Mouse (Mus musculus): ENCODE results near the gene Acss1.

Acss1 gene

DNA sequence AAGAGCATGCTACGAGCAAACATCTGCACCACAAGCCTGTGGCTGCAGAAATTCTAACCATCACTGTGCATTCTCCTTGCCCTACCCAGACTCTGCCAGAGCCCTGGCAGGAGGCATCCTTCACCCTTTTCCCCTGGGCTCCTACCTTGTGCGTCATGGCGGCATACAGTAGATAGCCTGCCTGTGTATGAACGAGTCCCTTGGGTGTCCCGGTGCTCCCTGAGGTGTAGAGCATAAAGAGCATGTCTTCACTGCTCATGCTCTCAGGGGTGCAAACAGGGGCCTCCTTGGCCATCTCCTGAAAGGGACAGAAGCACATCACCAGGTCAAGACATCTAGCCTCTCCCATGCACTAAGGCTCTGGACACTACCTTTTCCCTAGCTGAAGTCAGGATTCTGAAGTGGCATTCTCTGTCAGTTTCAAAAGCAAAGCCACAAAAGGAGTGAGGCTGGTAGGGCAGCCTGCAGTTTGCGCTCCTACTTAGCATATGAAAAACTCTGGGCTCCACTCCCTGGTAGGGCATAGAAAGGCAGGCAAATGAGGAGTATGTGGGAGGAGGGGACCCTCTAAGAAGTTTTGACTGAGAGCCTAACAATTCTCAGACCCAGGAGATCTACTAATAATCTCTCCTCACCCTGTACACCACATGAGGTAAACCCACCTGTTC lies 30.5 kb downstream of the Acss1 start:
- DNase-seq = no peak

DNA sequence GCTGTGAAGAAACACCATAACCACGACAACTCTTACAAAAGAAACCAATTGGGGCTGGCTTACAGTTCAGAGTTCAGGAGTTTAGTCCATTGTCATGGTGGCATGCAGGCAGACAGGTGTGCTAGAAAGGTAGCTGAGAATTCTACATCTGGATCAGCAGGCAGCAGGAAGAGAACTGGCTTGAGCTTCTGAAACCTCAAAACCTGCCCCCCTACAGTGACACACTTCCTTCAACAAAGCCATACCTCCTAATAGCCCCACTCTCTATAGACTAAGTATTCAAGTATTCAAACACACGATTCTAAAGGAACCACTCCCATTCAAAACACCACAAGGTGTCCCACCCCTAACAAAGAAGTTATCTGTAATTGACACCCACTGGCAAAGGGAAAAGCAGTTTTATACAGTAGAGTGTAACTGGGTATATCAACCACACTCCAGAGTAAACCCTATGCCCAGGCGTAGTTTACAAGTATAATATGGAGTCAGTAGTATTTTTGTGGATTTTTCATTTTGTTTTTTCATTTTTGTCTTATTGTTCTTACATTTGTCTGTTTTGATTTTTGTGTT lies 32.3 kb downstream of the Acss1 start:
- DNase-seq = no peak

DNA sequence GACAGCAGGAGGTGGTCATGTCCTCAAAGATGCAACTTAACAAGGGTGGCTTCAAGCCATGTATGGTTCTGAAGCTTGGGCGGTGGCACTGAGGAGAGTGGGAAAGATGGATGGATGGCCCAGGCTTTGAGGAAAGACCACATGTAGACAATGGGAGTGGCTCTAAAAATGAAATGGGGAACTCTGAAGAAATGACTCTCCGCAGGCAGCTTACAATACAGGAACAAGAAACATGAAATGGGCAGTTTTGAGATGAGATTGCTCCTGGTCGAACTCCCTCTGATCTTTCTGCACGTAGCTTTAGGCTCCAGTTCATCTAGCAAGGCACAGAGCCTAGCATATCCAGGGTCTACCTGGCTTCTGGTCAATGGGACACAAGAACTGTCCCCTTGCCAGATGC lies 39.0 kb downstream of the Acss1 start:
- no peak for DNase-seq

DNA sequence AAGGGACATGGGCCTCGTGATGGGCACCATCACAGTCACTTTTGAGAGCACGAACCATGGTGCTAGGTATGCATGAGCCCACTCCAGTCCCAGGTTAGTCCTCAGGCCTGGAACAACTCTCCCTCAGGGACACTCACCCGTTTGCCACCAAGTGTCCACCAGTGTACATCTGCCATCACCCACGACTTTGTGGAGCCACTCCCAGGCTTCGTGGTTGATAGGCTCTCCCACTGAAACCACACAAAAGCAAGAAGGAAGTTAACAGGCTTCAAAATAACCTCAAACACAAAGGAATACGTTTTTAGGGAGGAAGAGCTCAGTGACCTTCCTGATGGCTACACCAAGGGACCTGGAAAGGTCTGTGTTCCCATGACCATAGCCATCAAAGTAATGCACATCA lies 41.2 kb downstream of the Acss1 start:
- DNase-seq = no peak

DNA sequence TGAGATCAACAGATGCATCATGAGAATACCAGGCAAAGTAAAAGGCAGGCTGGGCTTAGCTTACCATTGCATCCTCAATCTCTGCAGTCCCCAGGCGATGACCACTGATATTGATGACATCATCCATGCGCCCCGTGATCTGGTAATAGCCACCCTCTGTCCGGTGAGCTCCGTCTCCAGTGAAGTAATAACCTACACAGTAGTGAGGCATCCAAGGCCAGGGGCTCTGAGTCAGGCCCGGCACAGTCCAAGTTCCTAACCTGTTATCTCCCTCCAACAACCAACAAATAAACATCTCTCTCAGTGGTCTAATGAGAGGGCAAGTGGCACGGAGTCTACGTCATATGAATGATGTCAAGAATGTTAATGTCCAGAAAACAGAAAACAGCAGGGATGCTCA lies 43.4 kb downstream of the Acss1 start:
- no peak for DNase-seq

DNA sequence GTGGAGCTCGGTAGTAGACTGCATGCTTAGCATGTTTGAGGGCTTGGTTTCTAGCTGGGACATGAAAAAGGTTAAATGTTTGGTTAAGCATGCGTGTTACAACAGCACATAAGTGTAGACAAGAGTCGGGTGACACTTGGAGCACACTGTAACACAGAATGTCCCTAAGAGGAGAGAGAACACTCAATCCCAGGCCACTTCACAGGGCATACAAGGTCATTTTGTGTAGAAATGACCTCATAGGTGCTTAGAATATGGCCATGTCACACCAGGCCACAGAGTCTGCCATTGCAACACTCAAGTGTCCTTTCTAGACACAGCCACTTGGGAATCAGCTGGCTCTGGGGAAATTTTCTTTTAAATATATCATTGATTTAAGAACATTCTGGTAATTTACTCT lies 44.3 kb downstream of the Acss1 start:
- DNase-seq = no peak

DNA sequence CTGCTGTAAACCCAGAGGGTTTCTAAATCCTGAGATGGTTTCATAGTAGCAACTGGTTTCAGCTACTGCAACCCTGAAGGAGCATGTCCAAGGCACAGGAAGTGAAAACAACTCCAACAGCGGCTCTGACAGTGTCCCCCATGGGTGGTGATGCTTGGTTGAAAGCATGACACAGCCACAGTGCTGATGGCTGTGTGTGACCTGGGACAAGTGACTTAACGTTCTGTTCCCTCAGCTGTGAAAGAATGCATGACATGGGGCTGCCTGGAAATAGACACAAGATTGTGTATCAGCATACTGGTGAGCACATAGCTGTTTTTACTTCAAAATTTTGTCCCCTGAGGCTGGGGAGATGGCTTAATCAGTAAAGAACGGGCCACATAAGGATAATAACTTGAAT lies 46.6 kb downstream of the Acss1 start:
- no peak for DNase-seq

DNA sequence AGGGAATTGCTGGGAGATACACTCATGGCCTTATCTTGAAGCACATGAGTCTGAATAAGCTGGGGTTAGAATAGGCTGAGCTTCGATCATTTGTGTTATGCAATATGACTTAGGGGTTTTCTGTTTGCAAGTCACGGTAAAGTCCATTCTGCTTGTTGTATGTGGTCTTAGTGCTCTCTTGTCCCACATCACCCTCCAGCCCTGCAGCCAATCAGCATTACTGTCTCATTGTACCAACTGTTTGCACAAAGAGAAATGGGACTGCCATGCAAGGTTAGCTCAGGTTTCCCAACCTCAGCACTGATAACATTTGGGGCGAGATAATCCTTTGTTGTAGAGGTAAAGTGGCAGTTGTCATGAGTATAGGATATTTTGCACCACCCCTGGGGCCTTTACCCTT lies 58.2 kb downstream of the Acss1 start:
- no peak for DNase-seq

DNA sequence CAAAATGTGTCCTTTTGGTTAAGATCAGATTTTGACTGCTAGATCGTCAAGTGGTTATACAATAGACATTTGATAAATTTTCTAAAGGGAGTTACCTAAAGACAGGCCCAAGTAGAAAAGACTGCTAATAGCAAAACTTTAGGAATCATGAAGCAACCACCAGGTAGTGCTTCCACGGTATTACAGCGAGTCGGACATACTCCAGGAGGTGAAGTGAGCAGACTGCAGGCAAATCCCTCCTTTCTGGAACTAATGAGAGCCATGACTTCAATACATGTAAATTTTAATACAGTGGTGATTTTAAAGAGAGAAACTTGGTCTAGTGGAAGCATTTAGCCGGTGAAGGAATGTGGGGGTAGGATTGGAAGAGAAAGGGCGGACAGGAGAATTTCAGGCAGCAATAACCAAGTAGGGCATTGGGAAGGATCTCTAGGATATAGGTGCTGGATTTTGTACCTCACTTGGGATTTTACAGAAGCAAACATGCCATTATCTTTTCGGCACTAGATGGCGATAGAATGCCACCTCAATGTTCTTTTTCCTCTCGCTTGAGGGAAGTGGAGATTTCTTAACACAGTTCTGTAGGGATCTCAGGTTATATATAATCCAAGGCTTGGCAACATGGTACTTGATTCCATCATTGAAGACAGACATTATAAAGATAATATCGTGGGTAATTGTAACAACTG lies 59.3 kb downstream of the Acss1 start:
- DNase-seq = peak; percentile 48

DNA sequence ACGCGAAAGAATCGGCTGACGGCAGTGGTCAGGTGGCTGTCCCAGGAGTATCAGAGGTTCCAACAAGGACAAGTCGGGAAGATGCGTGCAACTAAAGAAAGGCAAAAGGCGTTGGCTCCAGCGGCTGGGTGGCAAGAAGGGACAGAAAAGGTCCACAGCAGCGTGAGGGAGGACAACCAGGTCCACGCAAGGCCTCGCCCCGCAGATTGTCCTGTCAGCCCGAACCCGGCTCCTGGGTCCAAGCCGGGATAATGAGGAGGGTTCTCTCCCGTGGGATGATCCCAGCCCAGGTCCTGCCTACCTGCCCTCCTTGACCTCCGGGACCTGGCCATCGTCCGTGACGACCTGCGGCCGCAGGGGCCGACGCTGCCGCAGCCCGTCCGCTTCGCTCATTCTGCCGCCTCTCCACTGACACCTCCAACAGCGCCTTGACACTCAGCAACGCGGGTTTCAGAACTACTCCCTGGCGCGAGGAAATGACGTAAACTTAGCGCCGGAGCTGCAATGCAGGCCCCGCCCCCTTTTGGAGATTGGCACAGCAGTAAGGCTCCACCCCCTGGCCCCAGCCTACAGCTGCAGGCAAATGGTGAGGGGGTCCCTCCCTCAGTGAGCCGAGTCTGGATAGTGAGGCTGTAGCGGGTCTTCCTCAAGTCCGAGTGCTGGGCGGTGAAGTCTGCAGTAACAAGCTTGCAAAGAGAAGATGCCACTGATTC lies 60.1 kb downstream of the Acss1 start, which contains the start of gene Apmap:
Gene Apmap, minus strand, starts transcription at position 481 of the 713 bp plus-strand sequence.
- peak; percentile 95 for DNase-seq

DNA sequence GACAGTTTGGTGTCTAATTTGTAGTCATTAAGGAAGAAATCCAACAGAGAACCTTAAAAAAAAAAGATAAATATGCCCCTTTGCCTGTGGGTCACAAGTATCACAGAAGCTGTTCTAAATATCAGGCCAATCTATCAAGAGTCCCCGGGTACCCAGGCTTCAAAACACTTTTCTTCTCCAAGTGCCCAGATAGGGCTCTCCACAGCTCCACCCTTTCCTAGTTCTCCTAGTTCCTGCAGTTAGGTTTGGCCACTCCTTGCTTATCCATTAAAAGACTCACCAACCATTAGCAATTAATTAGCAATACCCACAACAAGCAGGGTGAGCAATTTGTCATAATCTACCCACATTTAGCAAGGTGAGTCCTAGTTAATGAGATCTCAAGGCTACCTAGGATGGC lies 61.2 kb downstream of the Acss1 start:
- DNase-seq = no peak

DNA sequence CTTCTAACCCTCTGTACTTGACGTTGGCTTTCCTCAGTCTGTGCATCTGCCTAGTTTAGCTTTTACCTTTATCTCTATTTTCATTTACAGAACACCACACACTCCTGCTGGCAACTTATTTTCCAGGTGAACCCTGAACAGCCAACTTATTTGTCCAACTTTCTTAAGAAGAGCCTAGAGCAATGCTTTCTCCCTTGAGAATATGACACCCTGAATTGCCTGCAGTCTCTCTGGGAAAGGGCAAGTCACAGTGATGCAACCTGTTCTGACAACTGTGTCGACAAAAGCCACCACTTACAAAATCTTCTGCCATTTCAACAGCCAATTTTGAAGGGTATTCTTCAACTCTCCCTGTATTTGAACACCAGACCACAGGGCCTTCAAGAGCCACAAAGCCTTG lies 63.5 kb downstream of the Acss1 start:
- no peak for DNase-seq

DNA sequence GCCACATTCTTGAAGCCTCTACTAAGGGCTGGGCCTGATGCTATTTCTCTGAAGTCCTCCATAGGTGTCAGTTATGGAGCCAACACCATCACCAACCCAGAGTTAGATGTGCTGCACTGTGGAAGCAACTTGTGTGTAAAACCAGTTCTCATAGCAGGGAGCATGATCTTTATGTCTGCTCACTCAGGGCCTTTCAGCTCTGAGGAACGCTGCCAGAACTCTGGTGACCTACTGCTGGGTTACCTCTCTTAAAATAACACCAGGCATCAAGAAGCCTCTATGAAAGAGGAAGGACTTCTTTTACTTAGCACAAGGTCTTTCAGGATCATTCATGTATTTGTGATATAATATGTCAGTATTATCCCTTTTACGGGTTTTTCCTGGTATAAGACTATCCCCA lies 66.1 kb downstream of the Acss1 start:
- no peak for DNase-seq

DNA sequence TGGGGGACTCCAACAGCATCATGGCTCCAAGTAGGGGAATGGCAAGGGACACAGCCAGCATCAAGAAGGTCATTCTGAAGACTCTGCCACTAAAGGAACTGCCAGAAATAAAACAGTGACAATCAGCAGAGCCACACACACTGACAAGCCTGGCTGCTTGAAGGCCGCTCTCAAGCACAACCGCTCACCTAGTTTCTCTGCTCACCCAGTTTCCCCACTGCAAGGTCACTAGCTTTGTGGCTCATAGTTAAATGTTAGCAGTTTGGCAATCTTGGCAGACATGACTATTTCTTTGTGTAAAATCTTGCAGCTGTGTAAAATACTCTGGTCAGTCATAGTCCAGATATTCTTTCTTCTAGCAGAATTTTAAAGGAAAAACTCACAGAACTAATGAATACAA lies 68.0 kb downstream of the Acss1 start:
- peak; percentile 52 for DNase-seq

DNA sequence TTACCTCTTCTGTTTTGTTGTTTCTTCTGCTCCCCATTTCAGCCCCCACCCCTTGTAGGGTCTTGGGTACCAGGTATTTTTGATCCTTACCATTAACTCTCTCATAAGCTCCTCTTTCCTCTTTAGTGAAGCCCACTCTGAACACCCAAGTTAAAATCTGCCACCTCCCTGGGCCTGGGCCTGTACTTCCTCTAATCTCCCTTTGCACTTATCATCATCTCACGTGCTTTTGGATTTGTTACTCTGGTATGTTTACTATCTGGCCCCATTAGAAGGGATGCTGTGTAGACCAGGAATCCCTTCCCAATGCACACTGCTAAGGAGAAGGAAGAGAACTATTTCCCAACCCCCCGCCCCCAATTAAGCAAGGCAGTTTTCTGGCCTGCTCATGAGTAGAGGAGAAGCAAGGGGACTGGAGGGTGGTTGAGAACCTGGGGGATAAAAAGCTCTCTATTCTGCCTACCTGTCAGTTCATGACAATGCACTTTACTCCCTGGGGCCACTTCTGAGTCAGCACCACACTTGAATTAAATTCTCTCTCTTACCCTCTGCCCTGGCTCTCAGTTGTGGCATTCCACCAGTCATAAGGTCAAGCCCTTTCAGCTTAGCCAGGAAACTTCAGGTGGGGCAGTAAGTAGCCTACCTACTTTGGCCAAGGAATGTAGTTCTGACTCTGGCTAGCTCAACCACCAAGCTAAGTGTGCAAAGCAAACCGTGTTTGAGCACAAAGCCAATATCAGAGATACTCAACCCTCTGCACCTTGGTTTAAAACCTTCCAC lies 72.7 kb downstream of the Acss1 start:
- DNase-seq = peak; percentile 76

DNA sequence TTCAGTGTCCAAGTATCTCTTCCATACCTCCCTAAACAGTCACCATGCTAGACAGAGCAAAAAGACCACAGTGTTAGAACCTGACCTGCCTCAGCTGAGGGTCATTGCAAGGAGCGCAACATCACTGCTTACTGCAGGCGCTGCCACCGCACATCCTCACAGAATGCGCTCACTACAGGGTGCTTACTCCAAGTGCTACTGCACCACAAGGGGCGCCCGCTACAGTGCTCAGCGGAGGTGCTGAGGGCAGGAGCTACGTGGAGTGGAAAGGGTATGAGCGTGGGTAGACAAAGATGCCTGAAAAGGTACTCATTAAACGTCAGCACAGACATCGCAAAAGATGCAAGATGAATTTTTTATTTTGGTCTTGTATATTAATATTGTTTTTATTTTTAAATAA lies 79.2 kb downstream of the Acss1 start:
- no peak for DNase-seq

DNA sequence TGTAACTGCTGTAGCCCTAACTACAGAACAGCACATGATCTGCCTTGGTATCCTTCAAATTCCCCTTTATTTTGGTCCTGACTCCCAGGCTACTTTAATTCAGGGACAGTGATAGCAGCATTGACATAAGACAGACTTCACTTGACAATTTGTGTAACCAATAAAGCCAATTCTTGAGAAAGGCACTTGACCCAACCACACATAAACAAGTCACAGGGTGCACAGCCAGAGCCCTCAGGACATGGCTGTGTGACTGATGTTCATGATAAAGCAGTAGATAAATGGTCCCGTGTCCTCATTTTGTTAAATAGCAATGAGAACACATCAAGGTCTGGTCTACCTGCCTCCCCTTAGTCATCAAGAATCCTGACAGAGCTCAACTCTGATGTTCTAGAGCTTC lies 88.7 kb downstream of the Acss1 start:
- no peak for DNase-seq

DNA sequence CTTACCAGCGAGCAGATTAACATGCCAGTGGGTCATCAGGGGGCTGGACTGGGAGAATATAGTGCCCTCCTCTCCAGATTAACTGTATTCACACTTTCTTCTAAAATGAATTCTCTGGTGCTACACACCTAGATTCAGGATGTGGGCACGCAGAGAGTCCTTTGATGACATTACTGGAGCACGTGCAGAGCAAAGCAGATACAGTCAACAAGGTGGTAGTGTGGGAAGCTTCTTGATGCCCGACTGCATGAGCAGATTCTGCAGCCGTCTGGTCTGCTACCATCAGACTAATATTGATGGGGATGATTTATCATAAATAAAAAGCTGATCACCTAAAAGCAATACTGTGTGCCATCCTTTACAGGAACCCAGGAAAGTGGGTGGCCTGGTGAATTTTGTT lies 89.7 kb downstream of the Acss1 start:
- no peak for DNase-seq

DNA sequence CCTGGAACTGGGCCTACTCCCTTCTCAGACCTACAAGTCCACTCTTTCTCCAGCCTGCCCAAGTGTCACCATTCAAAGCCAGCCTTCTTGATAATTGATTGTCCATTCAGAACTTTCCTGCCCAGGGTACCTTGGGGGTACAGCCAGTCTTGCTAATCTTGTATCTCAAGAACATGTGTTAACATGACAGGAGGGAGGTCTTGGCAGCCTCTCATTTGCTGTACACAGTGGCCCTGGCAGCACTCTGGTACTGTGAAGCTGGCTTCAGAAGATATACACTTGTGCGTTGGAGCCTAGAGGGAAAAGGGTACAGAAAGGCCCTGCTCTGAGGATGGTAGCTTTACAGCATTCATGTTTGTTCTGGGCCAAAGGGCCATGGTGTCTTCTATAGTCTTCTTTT lies 92.0 kb downstream of the Acss1 start:
- DNase-seq = no peak

DNA sequence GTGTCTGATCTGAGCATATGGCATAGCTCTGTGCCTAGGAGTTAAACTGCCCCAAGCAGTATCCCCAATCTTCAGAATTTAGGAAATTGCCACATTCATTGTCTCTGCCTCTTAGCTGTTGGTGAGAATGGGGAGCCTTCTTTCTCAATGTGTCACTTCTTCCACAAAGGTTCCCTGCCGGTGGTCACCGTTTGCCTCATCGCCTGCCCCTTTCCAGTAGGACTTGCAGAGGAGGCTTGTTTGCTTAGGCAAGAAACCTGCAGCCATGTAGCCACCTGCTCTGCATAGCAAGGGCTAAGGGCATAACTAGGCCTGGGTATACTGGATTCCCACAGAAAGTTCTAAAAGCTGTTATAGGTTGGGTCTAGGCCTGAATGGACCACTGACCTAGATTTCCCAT lies 95.8 kb downstream of the Acss1 start:
- no peak for DNase-seq

DNA sequence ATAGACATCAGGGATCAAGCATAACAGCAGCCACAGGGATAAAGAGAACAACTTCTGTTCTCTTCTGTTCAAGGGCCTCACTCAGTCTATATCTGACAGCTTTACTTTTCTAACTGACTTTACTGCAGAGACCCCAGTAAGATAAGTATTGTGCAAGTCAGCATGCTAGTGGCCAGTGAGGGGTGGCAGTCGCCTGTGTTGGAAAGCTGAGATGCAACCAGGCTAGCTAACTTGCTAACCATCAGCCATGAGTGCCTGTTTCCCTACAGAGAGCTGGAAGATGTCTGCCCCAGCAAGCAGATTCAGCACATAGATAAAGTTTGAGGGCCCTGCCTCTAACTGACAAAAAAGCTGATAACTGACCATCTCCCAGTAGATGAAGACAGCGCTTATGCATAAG lies 97.5 kb downstream of the Acss1 start:
- no peak for DNase-seq

DNA sequence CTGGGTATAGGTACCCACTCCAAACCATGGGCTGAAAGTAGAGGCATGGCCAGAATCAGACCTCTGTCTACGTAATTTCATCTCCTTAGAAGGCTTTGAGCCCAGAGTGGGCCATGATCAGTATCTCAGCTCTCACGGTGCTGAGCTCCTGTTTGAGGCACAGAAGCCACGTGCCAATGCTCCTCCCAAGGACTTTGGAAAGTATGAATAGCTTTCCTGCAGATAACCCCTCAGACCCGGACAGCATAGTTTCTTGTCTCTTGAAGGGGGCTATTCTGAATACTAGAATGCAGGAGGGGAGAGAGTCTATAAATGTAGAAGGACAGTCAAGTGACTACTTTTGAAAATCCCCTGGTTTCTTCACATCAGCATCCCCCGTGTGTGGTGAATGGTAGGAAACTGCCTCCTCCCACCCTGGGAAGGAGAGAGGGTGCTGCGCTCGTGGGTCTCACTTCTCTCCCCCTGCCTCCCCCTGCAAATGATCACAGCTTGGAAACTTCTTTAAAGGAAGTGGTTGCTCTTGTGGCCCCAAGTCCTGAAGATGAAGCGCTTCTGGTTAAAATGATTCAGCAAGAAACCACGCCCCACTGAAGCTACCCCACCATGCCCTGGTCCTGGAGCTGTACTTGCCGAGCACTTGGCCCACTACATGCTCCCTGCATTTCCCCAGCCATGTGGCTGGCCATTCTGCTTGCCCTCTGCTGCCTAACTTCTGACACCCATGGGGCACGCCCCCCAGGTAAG lies 98.3 kb downstream of the Acss1 start, which contains the start of gene Cst7:
Gene Cst7, plus strand, starts transcription at position 569 of the 744 bp plus-strand sequence.
- no peak for DNase-seq

All from kidney, adult 11 months (tissue).